Mouse (Mus musculus) neural tube, embryonic 14.5 days (tissue): Measurements from ENCODE around the gene P2ry12. TPM values are rescaled to one million over a fixed set of nuclear protein-coding genes. Genes with fewer than 3 reads are reported as not detected.

Source experiments
- ATAC-seq: fragments of 200-750 bp; cut with Nextera tagmentation; 2 replicates; pipeline ENCODE4 v1.8.0; 2017; ENCODE audit warnings: low read depth, mild to moderate bottlenecking, moderate TSS enrichment, moderate library complexity
- H3K27ac ChIP-seq: fragments of 300-500 bp; sonication (generic); 2 replicates; pipeline ENCODE4 v1.5.1; 2014; ENCODE audit warnings: low read depth, mild to moderate bottlenecking, control low read depth, low read length, moderate library complexity, mixed read lengths
- H3K27me3 ChIP-seq: fragments of 300-500 bp; sonication (generic); 2 replicates; pipeline ENCODE4 v1.6.1; 2014; ENCODE audit warnings: low read length; ENCODE audit not compliant: control insufficient read depth, insufficient read depth
- H3K36me3 ChIP-seq: fragments of 300-500 bp; sonication (generic); 2 replicates; pipeline ENCODE4 v1.6.1; 2014; ENCODE audit warnings: low read length, mixed read lengths; ENCODE audit not compliant: control insufficient read depth, insufficient read depth
- H3K4me1 ChIP-seq: fragments of 300-500 bp; sonication (generic); 2 replicates; pipeline ENCODE4 v1.6.1; 2014; ENCODE audit warnings: low read length; ENCODE audit not compliant: control insufficient read depth, insufficient read depth
- H3K4me2 ChIP-seq: fragments of 300-500 bp; sonication (generic); 2 replicates; pipeline ENCODE4 v1.6.1; 2014; ENCODE audit warnings: mild to moderate bottlenecking, low read depth, low read length, control low read depth
- H3K4me3 ChIP-seq: fragments of 300-500 bp; sonication (generic); 2 replicates; pipeline ENCODE4 v1.5.1; 2014; ENCODE audit warnings: low read depth, low read length, control low read depth, mixed read lengths
- H3K9ac ChIP-seq: fragments of 300-500 bp; sonication (generic); replicated peaks from 2 replicates; pipeline ENCODE4 v1.6.1; 2014; ENCODE audit warnings: low read depth, mild to moderate bottlenecking, control low read depth, low read length, mixed read lengths
- H3K9me3 ChIP-seq: fragments of 300-500 bp; sonication (generic); 2 replicates; pipeline ENCODE4 v1.6.1; 2016; ENCODE audit warnings: low read length; ENCODE audit not compliant: control insufficient read depth
- WGBS: fragments of 180-500 bp; shearing (Covaris S2); extraction: QIAGEN DNeasy Blood & Tissue Kit; methylation state at CpG from one replicate; pipeline ENCODE4 v1.1.7; 2014; 5-methylcytosine and 5-hydroxymethylcytosine counted together
- polyA plus RNA-seq: library from polyadenylated mRNA; unstranded; fragments of >200 nt; fragmentation: Nextera tagmentation; extraction: Ambion mirVana; gene quantifications from 2 replicates; pipeline ENCODE4 v1.2.1, GENCODE M21; 2014

P2ry12 gene
- polyA plus RNA-seq, 1 experiment from 2014 or later = 10.4 TPM

DNA sequence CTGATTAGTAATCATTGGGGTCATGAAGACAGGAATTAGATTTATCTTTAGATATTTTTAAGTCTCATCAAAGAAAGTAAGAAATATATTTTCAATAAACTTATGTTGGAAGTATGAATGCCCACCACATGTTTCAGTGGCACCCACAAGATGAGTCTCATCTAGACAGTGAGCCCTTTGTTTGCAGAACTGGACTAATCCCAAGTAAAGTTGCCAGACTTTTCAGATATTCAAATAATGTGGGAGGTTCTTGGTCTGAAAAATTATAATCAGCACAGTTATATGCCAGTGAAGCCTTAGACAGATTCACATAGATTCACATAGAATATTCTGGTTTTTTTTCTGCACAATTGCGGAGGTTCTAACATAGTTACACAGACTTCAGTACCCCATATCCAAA is 12.2 kb downstream of the P2ry12 start:
- H3K9ac ChIP-seq = no peak overlapping the region
- no peak overlapping the region for H3K4me3 ChIP-seq
- H3K4me2 ChIP-seq = no peak overlapping the region
- H3K27ac ChIP-seq = no peak overlapping the region
- no peaks in the 10 kb centered on the region for H3K9me3 ChIP-seq
- WGBS = 97% methylated on average over 1 of the region's 1 CpGs
- ATAC-seq = no peak
- H3K4me1 ChIP-seq = no peaks in the 10 kb centered on the region
- H3K36me3 ChIP-seq = no peaks in the 10 kb centered on the region
- no peaks in the 10 kb centered on the region for H3K27me3 ChIP-seq

DNA sequence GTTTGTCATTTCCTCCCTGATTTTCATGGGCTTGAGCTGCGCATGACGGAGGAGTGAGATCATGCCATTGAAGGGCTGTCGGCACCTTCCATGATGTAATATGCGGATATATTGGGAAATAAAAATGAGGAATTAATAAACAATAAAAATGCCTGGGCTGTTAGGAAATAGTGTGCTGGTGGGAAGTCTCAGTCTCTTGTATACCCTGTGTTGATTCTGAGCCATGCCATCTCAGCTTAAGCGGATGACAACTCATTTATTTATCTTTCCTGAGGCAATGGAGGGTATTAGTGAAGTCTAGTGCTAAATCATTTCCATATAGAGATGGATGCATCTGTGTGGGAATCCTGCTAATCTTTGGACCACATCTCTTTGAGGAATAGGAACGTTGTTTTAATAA is 14.6 kb downstream of the P2ry12 start:
- Histone ChIP-seq H3K27me3 (no peaks in the 10 kb centered on the region), H3K9me3 (no peaks in the 10 kb centered on the region), H3K4me3 (no peak overlapping the region), H3K27ac (no peak overlapping the region), H3K4me2 (no peak overlapping the region), H3K36me3 (no peaks in the 10 kb centered on the region), H3K4me1 (no peaks in the 10 kb centered on the region), H3K9ac (no peak overlapping the region)
- ATAC-seq = no peak
- WGBS = 85% methylated on average over 6 of the region's 6 CpGs

GRCm38 (mm10) chr3:59243384-59243783 is 19.3 kb downstream of the P2ry12 start:
- Histone ChIP-seq H3K27me3 (no peaks in the 10 kb centered on the region), H3K27ac (no peak overlapping the region), H3K4me1 (no peaks in the 10 kb centered on the region), H3K36me3 (no peaks in the 10 kb centered on the region), H3K4me3 (no peak overlapping the region), H3K9me3 (no peaks in the 10 kb centered on the region), H3K4me2 (no peak overlapping the region), H3K9ac (no peak overlapping the region)
- no peak for ATAC-seq
- 83% methylated on average over 6 of the region's 6 CpGs for WGBS

DNA sequence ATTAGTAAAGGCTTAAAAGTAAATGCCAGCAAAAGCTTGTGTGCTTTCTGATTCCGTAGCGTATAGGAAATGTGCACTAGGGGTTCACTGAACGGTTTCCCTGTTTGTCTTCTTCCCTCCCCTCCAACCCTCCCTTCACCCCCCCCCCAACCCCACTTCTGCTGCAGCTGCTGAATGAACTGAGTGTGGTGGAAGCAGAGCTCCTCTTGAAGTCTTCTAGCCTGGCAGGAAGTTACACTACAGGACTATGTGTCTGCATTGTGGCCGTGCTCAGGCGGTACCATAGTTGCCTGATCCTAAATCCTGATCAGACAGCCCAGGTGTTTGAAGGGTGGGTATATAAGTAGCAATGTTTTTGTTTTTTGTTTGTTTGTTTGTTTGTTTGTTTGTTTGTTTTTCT is 27.8 kb downstream of the P2ry12 start:
- no peak overlapping the region for H3K9ac ChIP-seq
- 77% methylated on average over 5 of the region's 5 CpGs for WGBS
- H3K27ac ChIP-seq = no peak overlapping the region
- no peaks in the 10 kb centered on the region for H3K36me3 ChIP-seq
- H3K4me1 ChIP-seq = no peaks in the 10 kb centered on the region
- ATAC-seq = no peak
- no peak overlapping the region for H3K4me3 ChIP-seq
- no peaks in the 10 kb centered on the region for H3K27me3 ChIP-seq
- H3K4me2 ChIP-seq = no peak overlapping the region
- H3K9me3 ChIP-seq = no peaks in the 10 kb centered on the region

GRCm38 (mm10) chr3:59230912-59231311 is 31.8 kb downstream of the P2ry12 start:
- H3K27me3 ChIP-seq = no peaks in the 10 kb centered on the region
- H3K4me3 ChIP-seq = no peak overlapping the region
- H3K4me1 ChIP-seq = no peaks in the 10 kb centered on the region
- 75% methylated on average over 3 of the region's 3 CpGs for WGBS
- no peak overlapping the region for H3K27ac ChIP-seq
- no peak overlapping the region for H3K9ac ChIP-seq
- ATAC-seq = no peak
- no peaks in the 10 kb centered on the region for H3K9me3 ChIP-seq
- no peaks in the 10 kb centered on the region for H3K36me3 ChIP-seq
- H3K4me2 ChIP-seq = no peak overlapping the region

DNA sequence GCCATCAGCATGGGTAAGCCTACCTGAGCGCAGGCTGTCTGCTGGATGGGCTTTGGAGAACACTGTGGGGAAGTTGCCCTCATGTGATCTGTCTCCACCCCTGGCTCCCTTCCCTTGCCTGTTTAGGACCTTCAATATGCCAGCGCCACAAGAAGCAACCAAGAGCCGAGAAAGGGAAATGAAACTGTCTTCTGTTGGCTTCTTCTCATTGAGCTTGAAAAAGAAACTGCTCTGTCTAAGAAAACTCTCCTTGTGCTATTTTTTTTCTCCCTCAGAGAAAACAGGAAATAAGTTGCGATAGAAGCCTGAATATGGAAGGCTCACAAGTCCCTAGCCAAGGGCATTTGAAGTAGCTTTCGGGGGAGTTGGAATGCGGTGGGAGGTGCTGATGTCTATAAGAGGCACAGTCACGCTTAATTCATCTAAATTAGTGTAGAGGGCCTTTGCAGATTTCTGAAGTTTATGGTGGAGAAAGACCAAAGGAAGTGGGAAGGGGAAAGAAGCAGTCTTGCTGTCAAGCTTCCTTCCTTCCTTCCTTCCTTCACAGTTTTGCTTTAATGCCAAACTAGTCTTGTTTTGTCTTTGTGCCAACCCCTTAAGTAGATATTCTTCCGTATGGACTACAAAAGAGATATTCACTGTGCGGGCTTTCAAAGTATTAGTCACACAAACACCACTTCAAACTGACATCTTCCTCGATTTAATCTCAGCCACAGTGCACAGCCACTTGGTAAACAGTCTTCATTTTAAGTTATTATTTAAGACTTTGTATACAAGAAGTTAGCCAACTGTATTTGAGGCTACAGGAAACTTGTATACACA is 33.7 kb downstream of the P2ry12 start:
- Histone ChIP-seq H3K4me3 (no peak overlapping the region), H3K4me1 (no peaks in the 10 kb centered on the region), H3K4me2 (no peak overlapping the region), H3K27me3 (no peaks in the 10 kb centered on the region), H3K27ac (no peak overlapping the region), H3K9me3 (no peaks in the 10 kb centered on the region), H3K36me3 (no peaks in the 10 kb centered on the region), H3K9ac (no peak overlapping the region)
- no peak for ATAC-seq
- 54% methylated on average over 10 of the region's 10 CpGs for WGBS

- no peak overlapping the region for H3K4me3 ChIP-seq
- no peaks in the 10 kb centered on the region for H3K9me3 ChIP-seq
- no peak overlapping the region for H3K4me2 ChIP-seq
- H3K27me3 ChIP-seq = no peaks in the 10 kb centered on the region
- no peak overlapping the region for H3K9ac ChIP-seq
- H3K27ac ChIP-seq = no peak overlapping the region
- H3K4me1 ChIP-seq = no peaks in the 10 kb centered on the region
- H3K36me3 ChIP-seq = no peaks in the 10 kb centered on the region
- no peak for ATAC-seq
- WGBS = 95% methylated on average over 9 of the region's 9 CpGs
Measured at GRCm38 (mm10) chr3:59227696-59228095, 35.0 kb downstream of the P2ry12 start.

- H3K27ac ChIP-seq = no peak overlapping the region
- H3K4me2 ChIP-seq = no peak overlapping the region
- H3K27me3 ChIP-seq = no peaks in the 10 kb centered on the region
- H3K4me3 ChIP-seq = no peak overlapping the region
- H3K9ac ChIP-seq = no peak overlapping the region
- no peaks in the 10 kb centered on the region for H3K4me1 ChIP-seq
- H3K9me3 ChIP-seq = no peaks in the 10 kb centered on the region
- H3K36me3 ChIP-seq = no peaks in the 10 kb centered on the region
- ATAC-seq = no peak
Measured at GRCm38 (mm10) chr3:59225411-59225810, 37.3 kb downstream of the P2ry12 start.

GRCm38 (mm10) chr3:59222303-59222702 is 40.4 kb downstream of the P2ry12 start:
- no peak for ATAC-seq
- no peaks in the 10 kb centered on the region for H3K9me3 ChIP-seq
- WGBS = 91% methylated on average over 2 of the region's 2 CpGs
- H3K4me2 ChIP-seq = no peak overlapping the region
- no peak overlapping the region for H3K27ac ChIP-seq
- H3K4me3 ChIP-seq = no peak overlapping the region
- no peak overlapping the region for H3K9ac ChIP-seq
- H3K27me3 ChIP-seq = no peaks in the 10 kb centered on the region
- H3K36me3 ChIP-seq = no peaks in the 10 kb centered on the region
- H3K4me1 ChIP-seq = no peaks in the 10 kb centered on the region
